Mouse (Mus musculus): ENCODE data around the gene Rnaset2a.
"Not testable (repeated sequence)": the region's sequence is repeated elsewhere in the genome, so short reads cannot be mapped to it uniquely, and the experiment has no call there.

Rnaset2a gene

DNA sequence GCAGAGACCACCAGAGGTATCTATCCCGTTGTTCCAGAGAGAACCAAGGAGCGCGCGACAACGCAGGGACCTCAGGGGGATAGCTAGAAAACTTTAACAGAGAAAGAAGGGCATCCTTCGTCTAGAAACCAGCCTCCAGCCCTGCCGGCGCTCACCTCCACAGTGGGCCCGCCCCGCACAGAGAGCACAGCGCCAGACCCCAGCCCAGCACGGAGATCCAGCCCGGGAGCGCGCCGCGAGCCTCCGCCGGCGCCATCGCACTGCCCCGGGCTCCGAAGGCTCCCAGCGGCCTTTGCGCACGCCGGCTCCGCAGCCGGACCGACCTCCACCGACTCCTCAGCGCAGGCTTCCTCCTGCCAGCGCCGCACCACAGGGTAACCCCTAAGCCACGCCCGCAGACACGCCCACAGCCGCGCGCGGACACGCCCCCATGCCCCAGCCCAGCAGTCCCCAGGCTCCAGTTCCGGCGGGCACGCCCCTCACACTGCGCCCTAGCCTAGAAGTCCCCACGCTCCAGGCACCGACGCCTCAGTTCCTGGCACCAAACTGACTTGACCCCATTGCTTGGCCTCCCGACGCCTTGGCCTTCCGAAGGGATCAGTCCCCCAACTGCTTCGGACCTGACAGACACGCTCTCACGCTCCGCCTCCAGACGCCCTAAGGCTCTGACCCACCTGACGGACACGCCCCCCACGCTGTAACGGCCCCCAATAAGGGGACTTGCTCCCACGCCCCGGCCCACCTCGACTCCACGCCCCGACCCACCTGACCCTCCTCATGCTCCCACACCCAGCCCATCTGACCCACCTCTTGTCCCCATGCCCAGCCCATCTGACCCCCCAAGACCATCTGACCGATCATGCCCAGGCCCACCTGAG is at the start of gene Rnaset2a, which contains the start of gene Gm49673:
TSS of gene Rnaset2a (minus strand) at position 659 of the 878 bp plus-strand sequence.
TSS of gene Gm49673 (minus strand) at position 350 of the 878 bp plus-strand sequence.
- peak in 1 of 2 experiments; percentile 26 for DNase-seq (ENCODE audit: low spot score in 2 of 2)

- no peak for DNase-seq (ENCODE audit: low spot score in 2 of 2)
Observed at GRCm38 (mm10) chr17:8197652-8198051, 49.8 kb upstream of the Rnaset2a start.

GRCm38 (mm10) chr17:8195685-8196376 is 47.9 kb upstream of the Rnaset2a start:
- DNase-seq (ENCODE audit: low spot score in 2 of 2) = no peak

GRCm38 (mm10) chr17:8193678-8194077 is 45.8 kb upstream of the Rnaset2a start:
- DNase-seq (ENCODE audit: low spot score in 2 of 2) = no peak

DNA sequence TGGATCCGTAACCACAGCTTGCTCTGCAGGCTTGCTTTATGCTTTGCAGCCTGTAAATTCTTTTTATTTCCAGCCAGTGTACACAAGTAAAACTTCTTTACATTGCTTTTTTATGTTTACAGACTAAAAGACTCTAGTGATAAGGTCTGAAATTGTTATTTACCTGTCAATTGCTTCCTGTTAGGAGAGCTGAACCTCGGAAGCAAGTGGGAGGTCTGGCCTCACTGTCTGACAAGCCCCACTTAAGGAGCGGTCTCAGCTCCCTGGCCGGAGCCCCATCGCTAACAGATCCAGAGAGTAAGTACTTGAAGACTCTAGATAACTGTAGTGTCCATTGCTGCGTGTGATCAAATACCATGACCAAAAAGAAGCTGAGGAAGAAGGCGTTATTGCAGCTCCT is 36.3 kb upstream of the Rnaset2a start:
- DNase-seq (ENCODE audit: low spot score in 2 of 2) = no peak

DNA sequence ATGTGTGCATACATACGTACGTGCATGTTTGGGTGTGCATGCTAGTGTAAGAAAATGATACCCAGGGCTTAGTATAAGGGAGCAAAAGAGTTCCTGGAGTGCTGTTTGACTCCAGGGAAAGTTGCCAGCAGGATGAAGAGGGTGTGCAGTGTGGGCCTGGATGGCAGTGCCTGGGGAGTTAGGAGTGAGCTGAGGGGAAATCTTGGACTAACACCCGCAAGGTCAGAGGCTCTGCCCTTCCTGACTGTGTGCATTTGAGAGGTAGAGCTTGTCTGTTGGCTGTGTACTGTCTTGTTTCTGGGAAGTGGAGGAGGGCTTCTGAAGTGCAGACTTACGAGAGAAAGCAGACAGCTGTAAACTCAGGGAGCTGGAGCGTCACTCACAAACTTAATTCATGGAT is 35.9 kb upstream of the Rnaset2a start:
- DNase-seq (ENCODE audit: low spot score in 2 of 2) = no peak

GRCm38 (mm10) chr17:8177090-8177489 is 29.2 kb upstream of the Rnaset2a start:
- no peak for DNase-seq (ENCODE audit: low spot score in 2 of 2)

DNA sequence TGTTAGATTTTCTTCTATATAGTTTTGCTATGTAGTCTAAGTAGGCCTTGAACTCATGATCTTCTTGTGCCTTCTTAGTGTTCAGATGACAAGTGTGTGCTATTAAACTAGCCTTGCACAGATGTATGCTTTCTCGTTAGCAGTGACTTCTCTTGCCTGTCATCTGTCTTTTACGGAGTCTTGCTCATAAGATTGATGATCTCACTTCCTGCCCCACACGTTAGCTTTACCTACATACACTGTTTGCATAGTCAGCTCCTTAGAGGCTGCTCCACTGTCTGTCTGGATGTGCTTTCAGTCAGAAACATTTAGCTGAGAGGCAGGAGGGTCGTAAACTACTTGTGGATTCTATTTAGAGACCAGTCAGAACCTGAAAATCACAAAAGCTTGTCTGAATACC is 23.2 kb upstream of the Rnaset2a start:
- no peak for DNase-seq (ENCODE audit: low spot score in 2 of 2)

DNA sequence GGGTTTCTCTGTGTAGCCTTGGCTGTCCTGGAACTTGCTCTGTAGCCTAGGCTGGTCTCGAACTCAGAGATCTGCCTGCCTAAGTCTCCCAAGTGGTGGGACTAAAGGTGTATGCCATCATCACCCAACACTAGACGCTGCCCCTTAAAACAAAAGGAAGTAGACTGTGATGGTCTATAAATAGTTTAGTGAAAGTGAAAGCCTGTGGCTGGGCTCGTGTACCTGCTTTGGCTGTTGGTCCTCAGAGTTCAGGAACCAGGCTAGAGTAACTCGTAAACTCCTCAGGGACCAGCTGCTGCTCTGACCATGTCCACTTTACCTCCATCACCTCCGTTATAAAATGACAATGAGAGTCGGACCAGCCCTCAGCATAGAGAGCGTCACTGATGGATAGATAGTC is 22.4 kb upstream of the Rnaset2a start:
- no peak for DNase-seq (ENCODE audit: low spot score in 2 of 2)

DNA sequence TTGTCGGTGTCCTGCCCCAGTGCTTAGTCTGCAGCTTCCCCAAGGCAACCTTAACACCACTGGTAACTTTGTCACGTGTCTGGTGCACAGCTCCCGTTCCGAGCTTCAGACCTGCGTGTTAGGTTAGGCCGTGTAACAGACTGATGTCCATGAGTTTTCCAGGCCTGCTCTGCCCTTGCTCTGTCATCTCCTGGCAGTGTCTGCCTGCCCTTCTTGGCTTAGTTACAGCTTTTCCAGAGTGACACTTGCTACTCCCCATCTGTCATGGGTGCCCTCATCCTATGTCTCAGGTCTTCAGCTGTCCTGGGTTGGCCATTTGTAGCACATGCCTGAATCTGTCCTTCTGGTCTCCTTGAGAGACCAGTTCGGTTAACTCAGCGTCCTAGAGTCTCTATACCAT is 19.5 kb upstream of the Rnaset2a start:
- DNase-seq (ENCODE audit: low spot score in 2 of 2) = not testable (repeated sequence)

- not testable (repeated sequence) for DNase-seq (ENCODE audit: low spot score in 2 of 2)
Observed at GRCm38 (mm10) chr17:8166454-8166853, 18.6 kb upstream of the Rnaset2a start.

DNA sequence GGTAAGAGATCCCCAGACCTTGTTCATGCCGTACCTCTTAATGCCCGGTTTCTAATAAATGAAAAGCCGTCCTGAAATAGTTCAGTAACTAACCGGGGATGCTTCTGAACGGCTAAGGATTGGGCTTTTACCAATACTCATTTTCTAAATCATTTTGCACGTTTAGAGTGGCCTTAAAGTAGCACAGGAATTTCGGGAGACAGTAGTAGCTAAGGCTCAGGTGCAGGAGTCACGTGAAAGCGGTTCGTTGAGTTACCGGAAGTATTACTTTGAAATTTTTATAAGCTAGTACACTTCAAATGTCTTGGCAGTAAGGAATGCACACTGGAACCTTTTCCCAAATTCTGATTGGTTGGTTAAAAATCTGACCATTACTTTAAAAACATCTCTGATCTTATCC is 18.1 kb upstream of the Rnaset2a start:
- DNase-seq (ENCODE audit: low spot score in 2 of 2) = not testable (repeated sequence)

- peak in 1 of 2 experiments; percentile 41 for DNase-seq (ENCODE audit: low spot score in 2 of 2)
Observed at GRCm38 (mm10) chr17:8165608-8165945, 17.7 kb upstream of the Rnaset2a start.

DNA sequence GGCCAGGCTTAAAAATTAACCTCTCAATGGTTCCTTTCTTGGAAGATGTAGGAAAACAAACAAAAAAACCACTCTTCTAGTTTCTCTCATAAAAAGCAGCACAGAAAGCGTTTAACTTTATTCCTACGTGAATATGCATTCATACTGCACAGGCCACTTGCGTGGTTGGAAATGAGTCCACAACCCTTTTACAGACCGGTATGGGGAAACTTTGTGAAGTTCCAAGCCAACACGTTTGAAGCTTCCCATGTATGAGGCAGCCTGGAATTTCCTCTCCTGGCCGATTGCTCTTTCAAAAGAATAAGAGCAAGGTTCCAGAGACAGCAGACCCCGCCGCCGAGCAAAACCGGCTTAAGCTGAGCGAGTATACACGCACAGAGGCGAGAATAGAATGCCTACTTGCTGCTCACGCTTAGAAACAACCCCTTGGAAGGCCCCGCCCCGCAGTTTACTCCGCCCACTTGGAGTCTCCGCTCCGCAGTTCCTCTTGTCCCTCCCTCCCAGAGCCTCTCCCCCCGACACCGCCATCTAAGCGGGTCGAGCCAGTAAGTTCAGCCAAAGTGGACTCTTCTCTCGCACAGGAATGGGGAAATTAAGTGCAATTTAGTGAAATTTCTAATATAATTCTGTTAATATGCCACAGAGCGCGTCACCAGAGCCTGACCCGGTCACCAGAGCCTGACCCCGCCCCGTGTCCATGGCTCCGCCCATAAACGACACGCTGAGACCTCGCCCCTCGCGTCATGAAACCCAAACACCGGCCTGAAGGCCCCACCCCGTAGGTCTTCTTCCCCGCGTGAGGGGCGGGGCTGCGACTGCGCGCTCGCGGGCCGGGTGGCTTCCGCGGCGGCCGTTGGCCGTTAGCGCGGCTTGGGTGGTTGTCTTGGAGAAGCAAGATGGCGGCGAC is 17.1 kb upstream of the Rnaset2a start, which contains the start of gene Fgfr1op:
TSS of gene Fgfr1op (plus strand) at position 801 of the 907 bp plus-strand sequence.
- peak in 1 of 2 experiments; percentile 62 for DNase-seq (ENCODE audit: low spot score in 2 of 2)

DNA sequence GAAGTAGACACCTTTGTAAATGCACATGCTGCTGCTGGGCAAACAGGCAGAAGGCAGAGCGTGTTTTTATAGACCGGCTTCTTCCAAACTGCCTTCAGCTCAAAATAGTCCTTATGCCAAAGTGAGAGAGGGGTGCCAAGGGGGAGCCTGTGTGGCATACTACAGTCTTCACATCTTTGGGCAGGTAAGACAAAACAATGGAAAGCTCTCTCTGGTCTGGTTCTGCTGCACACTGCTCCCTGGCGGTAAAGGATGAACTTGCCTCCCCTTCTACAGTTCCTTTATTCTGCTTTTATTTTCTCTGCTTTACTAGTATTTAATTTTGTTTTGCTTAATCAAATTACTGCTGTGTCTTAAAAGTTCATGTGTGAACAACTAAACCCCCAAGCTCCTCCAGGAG is 13.1 kb upstream of the Rnaset2a start:
- DNase-seq (ENCODE audit: low spot score in 2 of 2) = not testable (repeated sequence)

DNA sequence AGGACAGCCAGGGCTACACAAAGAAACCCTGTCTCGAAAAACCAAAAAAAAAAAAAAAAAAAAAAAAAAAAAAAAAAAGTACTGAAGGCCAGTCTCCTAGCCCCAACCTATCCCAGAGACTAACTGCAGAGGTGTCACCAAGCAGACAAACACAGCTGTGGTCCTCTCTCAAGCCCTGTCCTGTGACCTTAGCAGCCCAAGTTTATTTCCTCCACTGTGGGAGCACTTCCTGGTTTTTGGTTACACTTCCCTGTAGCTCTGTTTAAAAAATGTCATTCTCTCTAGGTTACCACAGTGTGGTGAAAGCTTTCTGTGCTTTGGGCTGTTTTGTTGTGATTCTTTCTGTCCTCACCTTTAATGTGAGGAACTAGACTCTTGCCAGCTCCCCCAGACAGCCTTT is 10.7 kb upstream of the Rnaset2a start:
- not testable (repeated sequence) for DNase-seq (ENCODE audit: low spot score in 2 of 2)

- not testable (repeated sequence) for DNase-seq (ENCODE audit: low spot score in 2 of 2)
Observed at GRCm38 (mm10) chr17:8155982-8156381, 8.1 kb upstream of the Rnaset2a start.

- DNase-seq (ENCODE audit: low spot score in 2 of 2) = not testable (repeated sequence)
Observed at GRCm38 (mm10) chr17:8155010-8155409, 7.1 kb upstream of the Rnaset2a start.

- not testable (repeated sequence) for DNase-seq (ENCODE audit: low spot score in 2 of 2)
Observed at GRCm38 (mm10) chr17:8146931-8147330, 966 bp downstream of the Rnaset2a start.

DNA sequence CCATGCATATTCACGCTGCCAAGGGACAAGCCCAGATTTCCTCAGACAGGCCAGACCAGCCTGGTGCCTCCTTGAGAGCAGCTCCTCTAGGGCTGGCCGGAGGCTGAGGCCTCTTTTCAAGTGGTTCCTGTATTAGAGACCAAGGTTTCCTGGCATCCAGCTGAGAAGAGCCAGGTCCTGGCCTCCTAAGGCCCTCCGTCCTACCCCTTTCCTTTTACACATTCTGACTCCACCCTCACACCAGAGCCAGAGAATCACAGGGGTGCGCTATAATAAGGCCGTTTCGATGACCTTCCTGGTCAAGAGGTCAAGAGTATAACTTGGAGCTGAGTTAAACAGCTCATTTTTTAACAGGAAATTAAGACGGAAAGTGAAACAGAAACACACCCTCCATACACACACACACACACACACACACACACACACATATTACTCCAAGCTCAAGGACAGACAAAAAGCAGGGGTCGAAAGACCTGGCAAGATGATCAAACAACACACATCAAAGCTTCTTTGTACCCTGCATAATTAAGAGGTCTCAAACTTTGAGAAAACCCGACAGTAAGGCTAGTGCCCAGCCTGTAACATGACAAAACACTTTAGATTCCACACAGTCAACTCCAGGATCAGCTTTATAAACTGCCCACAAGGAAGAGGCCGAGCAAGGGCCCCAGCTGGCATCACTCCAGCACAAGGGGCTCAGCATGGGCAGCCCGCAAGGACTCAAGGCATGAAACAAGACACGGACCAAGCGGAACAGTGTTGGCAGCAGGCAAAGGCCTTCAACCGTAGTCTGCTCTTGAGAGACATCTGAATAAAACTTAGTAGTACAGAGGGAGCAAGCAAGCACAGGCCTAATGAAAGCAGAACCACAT is 3.9 kb downstream of the Rnaset2a start:
- DNase-seq (ENCODE audit: low spot score in 2 of 2) = not testable (repeated sequence)

DNA sequence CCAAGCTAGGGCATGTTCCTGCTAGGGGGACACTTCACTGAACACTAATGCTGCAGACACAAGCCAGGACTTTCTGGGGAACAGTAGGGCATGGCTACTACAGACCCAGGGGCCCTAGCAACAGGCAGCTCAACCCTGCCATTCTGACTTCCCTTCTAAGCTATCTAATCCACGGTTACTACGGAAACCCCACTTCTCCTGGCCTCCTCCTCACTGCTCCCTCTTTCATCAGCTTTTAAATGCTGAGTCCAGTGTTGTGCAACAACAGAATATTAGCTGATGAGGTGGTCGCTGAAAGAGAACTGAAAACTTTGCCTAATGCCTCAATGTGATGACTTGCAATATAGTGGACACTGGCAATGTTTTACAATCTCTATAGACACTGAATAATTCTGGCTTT is 7.7 kb downstream of the Rnaset2a start:
- DNase-seq (ENCODE audit: low spot score in 2 of 2) = not testable (repeated sequence)

All from urinary bladder, postnatal 4 days (tissue).